Mouse (Mus musculus): ENCODE measurements around the gene Ttc9c.

Gene Ttc9c

GRCm38 (mm10) chr19:8774086-8774835 lies 44.9 kb downstream of the Ttc9c start, which contains the start of gene Tmem179b:
Tmem179b (minus strand) TSS chr19:8774467.
- peak; percentile 83 for DNase-seq (ENCODE audit: low read depth, low spot score)

DNA sequence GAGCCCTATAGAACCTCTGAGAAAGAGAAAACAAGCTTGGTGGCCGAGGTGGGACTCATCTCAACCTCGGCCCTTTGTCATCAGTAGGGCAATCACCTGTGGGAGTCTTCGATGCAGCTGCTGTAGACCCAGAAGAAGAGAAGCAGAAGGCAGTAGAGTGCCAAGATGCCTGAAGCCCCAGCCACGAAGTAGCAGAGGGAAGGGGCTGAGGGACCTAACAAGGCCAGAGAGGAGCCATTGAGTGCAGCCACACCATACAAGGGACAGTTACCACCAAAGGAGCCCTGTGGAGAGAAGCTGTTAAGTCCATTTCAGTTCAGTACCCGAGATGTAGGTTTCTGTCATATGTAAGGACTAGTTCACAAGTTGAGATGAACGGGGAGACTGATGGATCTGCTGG lies 45.7 kb downstream of the Ttc9c start:
- no peak for DNase-seq (ENCODE audit: low read depth, low spot score)

GRCm38 (mm10) chr19:8772996-8773395 lies 46.1 kb downstream of the Ttc9c start:
- DNase-seq (ENCODE audit: low read depth, low spot score): no peak

DNA sequence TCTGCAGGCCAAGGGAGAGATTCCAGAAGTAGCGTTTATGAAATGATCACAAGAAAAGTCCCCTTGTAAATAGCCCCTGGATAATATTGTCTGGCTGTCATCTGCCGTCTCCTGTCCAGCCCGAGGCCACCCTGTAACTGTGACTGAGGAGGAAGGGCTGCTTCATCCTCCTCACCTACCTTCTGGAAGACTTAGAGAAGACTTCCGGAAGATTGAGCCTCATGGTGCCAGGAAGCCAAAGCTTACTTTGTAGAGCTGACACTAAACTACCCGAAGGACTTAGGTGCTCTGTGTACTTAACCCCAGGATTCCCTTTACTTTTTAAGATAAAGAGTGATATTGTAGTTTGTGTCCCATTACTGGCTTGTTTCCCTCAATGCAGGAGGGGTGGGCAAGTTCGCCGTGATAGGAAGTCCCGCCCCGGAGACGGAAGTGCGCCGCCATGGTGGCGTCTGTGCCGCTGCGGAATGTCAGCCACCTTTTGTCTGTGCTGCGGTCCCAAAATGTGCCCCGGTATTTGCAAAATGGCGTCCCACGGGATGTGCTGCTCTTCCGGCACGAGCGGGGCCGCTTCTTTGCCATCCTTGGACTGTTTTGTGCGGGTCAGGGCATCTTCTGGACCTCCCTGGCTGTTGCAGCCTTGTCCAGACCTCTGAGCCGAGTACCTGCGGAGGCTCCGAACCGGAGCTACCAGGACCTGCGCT lies 48.4 kb downstream of the Ttc9c start, which contains the start of gene Tmem223:
Tmem223 (plus strand) TSS at position 430 of the 704 bp plus-strand sequence.
- DNase-seq (ENCODE audit: low read depth, low spot score): peak; percentile 45

DNA sequence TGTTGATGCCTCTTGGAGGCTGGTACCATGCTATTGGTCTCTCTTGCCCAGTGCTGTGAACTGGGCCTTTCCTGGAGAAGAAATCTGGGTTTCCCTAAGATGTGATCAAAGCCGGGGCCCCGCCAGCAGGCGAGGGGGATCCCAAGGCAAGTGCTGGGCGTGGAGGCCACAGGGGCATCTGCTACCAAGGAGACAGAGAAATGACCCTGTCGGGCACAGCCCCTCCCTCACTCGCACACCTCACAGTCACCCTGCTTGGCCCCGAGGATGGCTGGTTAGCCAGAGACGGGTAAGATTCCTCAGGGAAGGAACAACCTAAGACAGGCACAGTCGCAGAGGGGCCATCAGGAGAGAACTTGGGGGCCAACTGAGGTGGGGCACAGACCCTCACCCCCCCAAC lies 53.6 kb downstream of the Ttc9c start:
- no peak for DNase-seq (ENCODE audit: low read depth, low spot score)

DNA sequence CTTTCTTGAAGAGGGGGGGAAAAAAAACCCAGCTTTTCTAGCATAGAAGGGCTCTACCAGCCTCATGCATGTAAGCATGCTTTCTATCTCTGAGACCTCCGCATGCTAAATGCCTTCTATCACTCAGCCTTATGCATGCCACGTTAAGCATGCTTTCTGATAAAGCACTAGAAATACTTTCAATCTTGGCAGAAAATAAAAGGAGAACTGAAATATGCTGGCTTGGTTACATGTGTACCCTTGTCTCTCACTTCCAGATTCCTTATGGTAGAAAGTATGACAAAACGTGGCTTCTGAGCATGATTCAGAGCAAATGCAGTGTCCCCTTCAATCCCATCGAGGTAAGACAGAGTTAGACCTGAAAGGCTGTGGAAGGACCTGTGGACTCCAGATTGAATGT lies 55.9 kb downstream of the Ttc9c start:
- no peak for DNase-seq (ENCODE audit: low read depth, low spot score)

DNA sequence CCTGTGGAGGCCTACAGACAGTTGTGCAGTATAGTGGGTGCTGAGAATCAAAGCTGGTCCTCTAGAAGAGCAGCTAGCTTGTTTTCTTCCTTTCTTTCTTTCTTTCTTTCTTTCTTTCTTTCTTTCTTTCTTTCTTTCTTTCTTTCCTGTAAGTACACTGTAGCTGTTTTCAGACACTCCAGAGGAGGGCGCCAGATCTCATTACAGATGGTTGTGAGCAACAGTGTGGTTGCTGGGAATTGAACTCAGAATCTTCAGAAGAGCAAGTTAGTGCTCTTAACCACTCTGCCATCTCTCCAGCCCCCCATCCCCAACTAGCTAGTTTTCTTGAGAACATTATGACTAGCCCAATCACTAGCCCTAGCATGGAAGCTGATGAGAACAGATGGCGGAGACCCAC lies 58.4 kb downstream of the Ttc9c start:
- DNase-seq (ENCODE audit: low read depth, low spot score): no peak

Measured in WW6 (cell line).